Mouse (Mus musculus) layer of hippocampus, adult 9-11 months (tissue): ENCODE results near the gene Phykpl.
"Not testable (repeated sequence)": the region's sequence is repeated elsewhere in the genome, so short reads cannot be mapped to it uniquely, and the experiment has no call there.

Source experiments
- DNase-seq: peaks from one replicate; pipeline ENCODE4 v3.0.0; 2022

Phykpl gene

DNA sequence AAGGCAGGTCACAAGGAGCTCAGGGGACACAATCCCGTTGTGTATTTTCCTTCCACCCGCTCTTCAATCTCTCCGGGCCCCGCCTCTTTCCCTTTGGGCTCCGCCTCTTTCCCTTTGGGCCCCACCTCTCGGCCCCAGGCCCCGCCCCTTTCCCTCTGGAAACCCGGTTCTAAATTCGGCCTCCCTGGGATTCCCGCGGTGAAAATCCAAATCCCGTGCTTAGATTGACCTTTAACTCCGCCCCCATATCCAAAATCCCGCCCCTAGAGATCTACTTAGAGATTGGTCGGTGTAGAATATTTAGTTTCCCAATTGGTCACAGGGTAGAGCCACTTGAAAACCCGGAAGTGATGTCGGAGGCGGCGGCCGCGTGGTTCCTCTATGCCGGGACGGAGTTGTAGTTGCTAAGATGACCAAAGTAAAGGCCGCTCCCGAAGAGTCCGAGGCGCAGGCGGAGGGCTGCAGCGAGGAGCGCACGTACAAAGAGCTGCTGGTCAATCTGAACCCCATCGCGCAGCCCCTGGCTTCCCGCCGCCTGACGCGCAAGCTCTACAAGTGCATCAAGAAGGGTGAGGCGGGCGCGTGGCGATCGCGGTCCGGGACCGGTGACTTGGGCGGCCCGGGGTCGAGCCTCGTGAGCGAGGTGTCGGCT, 35.0 kb downstream of the Phykpl start, which contains the start of gene Nhp2:
Gene Nhp2 (plus strand): TSS at position 327 of the 652 bp plus-strand sequence.
- DNase-seq = peak; percentile 97

DNA sequence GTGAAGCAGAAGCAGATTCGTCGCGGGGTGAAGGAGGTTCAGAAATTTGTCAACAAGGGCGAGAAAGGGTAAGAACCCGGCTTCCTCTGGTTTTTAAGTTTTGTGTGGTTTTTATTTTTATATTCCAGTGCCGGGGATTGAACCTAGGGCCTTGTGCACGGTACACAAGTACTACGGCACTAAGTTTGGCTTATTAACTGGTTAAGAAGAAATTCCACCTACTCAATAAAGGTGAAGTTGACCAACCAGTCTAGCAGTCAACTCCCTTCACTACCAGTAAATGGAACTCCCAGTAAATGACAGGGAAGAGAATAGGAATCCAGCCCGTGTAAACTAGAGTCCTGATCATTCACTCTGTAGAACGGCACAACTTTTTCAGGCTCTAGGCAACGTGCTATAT, 35.5 kb downstream of the Phykpl start:
- DNase-seq = no peak

DNA sequence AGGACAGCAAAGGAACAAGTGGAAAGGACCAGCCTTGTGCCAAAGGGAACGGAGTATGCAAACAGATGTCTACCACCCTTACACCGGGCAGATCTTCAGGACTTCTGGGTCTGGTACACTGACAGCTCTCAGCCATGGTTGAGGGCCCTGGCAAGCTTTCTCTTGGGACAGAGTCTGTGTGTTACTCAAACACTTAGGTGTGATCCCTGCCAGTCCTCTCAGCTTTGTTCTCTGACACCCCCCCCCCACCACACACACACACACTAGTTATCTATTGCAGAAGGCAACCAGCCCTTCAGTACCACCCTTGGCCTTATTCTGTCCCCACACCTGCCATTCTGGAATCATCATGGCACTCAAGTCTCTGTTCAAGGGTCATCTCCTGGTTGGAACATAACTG, 37.2 kb downstream of the Phykpl start:
- DNase-seq = no peak

DNA sequence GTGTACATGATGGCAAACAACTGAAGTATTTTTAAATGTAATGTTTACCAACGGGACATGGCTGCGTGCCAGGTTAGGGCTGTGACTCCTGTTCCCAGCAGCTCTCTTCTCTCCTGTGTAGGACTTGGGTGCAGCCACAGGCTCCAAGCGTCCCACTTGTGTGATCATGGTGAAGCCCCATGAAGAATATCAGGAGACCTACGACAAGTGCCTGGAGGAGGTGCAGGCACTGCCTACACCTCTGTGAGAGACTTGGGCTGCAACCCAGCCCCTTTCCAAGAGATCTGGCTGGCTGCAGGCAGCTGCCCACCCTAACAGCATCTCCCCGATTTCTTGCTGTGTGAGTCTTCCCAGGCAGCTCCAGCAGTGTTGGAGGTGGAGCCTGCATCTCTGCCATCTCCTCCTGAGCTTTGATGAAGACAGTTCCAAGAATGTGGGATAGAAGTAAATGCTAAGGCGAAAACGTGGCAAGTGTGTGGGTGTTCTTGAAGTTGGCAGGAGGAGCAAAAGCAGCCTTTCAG, 38.5 kb downstream of the Phykpl start:
- DNase-seq = peak; percentile 79

DNA sequence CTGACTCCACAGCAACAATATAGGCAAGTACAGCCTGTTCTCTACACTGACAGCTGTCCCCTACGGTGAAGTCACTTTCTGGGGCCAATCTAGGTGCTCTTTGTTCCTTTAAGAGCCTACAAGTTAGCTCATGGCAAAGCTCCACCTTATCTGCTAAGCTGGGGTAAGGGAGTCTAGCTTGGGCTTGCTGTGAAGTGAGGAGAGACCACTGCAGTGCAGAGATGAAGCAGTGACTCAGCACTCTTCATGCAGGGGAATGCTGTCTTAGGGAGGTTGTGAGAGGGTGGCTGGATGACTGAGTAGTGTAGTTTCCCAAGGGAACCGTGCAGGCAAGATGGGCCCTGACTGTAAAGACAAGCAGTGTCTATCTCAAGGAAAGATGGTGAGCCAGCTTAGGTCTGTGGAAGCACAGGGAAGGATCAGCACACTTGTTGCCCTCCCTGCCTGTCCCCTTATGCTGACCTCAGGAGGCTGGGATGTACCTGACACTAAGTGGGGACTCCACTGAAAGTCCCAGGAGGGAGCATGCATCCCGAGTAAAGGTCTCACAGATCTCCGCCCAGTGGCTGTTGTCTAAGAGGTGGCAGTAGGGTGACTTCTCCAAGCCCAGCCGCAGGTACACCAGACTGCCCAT, 40.7 kb downstream of the Phykpl start:
- DNase-seq = no peak

DNA sequence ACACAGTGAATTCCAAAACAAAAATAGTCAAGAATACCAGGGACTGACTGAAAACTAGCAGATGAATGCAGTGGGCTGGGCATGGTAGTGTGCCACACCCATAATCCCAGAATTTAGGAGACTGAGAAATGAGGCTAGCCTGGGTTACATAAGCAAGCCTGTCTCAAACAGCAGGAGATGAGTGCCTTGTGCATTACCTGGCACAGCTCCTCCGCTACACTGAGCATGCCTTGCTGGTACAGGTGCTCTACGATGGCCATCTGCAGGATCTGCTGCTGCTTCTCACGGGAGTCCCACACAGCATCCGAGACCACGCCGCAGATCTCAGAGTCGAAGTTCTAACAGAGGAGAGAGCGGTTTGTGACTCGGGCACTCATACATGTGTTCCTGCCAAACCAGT, 42.9 kb downstream of the Phykpl start:
- peak; percentile 78 for DNase-seq

DNA sequence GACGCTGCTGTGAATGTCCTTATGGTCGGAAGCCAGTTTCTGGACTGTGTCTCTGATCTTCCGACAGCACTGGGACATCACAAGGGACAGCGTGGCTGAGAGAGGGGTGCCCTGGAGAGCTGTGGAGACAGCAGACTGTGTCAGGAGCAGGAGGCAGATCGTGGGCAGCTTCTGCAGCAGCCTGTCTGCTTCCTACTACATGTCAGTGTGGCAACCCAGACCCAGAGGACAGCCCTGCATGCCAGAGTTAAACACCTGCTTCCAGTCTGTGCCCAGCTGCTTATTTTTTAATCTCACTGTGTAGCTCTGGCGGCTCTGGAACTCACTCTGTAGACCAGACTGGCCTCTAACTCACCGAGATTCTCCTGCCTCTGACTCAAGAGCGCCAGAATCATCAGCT, 43.4 kb downstream of the Phykpl start:
- DNase-seq = peak; percentile 69

DNA sequence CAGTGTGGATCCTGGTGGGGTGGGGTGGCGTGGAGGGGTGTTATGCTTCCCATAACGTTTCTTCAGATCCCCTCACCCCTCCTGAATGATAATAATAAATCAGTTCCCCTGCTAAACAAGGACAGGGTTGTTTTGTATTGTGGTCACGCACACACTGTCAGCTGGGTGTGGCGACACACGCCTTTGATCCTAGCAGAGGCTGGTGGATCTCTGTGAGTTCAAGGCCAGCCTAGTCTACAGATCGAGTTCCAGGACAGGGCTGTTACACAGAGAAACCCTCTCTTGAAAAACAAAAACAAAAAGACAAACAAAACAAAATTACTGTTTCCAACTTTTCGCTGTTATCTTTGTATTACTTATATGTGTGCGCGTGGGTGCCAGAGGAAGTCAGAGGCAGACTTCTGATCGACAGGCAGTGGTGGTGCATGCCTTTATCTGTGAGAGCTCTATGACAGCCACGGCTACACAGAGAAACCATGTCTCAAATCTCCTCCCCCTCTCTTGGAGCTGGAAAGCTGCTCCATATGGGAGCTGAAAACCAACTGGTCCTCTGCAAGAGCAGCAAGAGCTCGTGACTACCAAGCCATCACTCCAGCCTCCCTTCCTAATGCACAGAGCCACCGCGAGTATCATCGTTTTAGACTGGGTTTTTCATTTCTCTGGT, 45.2 kb downstream of the Phykpl start:
- peak; percentile 87 for DNase-seq

DNA sequence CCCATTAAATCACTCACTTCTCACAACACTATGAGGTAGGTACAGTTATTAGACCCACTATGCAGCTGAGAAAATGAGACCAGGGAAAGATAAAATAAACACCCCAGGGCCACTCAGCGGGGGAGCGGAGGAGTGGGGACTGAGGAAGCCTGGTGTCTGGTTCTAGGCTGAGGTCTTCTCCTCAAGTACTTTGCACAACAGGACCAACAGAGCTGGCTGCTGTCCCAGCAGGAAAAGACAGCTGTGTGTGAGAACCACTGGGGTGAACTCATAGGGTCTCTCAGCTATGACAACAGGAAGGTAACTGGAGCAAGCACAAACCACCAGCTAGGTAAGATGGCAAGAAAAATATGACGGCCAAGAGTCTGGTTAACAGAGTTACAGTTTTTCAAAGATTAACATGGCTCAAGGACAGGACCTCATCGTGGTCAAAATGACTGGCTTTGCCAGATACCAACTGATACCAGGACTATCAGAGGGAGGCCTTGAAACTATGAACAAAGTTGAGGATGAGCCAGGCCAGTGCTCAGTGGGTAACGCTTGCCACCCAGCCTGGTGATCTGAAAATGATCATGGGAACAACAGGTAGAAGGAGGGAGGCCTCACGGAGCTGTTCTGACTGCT, 47.7 kb downstream of the Phykpl start:
- no peak for DNase-seq

DNA sequence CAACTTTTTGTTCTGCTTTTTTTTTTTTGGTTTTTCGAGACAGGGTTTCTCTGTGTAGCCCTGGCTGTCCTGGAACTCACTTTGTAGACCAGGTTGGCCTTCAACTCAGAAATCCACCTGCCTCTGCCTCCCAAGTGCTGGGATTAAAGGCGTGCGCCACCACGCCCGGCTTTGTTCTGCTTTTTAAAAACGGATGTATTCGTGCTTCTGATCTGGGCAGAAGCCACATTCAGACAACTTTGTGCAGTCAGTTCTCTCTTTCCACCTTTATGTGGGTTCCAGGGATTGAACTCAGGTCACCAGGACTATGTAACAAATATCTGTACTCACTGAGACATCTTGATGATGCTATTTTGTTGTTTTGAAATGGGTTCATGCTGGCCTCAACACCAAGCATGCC, 48.6 kb downstream of the Phykpl start:
- DNase-seq = not testable (repeated sequence)

DNA sequence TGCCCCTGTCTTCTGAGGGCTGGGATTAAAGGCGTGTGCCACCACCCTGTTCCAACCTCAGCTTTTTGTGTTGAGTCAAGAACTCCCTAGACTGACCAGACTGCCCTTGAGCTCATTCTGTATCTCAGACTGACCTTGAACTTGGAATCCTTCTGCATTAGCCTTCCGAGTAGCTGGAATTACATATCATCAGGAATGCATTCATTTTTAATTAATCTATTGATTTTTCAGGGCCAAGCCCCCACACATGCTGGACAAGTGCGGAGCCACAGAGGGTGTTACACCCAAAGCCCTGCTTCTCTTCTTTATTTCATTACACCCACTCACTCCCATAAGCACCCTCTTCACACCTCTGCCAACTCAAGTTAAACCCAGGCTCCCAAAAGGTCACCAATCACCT, 49.2 kb downstream of the Phykpl start:
- no peak for DNase-seq

DNA sequence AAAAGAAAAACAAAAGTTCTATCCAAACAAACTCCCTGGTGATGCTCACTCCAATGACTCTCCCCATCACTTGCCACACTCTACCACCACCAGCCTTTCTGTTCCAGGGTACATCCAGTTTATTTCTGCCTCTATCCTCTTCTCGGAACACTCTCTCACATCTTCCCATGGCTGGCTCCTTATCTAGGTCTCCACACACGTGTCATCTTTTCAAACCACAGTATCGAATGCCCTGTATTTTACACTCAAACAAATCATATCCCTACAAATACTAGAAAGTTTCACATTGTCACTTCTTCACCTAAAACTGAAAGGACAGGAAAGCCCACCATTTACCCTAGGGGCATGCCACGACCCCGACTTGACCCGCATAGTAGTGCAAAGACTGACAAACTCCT, 50.6 kb downstream of the Phykpl start:
- DNase-seq = no peak

DNA sequence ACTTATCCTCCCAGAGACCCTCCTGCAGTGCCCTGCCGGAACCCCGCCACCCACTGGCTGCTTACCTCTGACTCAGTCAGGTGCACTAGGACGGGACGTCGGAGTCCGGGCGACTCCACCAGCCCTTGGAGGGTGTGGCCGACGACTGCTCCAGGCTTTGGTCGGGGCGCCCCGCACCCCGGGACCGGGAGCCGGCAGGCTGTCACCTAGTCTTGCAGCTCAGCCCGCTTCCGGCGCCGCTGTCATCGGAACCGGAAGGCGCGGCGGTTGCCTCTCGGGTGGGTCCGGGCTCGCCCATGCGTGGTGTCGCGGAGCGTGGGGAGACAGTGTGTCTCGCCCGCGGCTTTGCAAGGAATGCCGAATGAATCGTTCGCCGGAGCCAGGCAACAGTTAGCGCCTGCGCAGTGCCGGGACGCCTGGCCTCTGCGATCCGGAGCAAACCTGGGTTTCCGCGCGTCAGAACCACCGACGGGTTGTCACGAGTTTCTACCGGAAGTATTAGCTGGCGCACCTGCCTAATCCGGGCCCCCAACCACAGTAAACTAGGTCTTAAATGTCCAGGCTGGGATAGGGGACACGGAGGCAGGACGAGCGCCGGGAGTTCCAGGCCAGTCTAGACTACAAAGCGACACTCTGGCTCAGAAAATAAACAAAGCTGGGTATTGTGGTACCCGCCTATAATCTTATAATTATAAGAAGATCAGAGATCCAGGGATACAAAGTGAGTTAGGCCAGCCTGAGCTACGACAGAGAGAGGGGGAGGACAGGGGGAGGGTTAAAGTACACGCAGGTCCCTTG, 51.2 kb downstream of the Phykpl start, which contains the start of gene Rmnd5b:
Gene Rmnd5b (minus strand): TSS at position 372 of the 798 bp plus-strand sequence.
- DNase-seq = peak; percentile 95

DNA sequence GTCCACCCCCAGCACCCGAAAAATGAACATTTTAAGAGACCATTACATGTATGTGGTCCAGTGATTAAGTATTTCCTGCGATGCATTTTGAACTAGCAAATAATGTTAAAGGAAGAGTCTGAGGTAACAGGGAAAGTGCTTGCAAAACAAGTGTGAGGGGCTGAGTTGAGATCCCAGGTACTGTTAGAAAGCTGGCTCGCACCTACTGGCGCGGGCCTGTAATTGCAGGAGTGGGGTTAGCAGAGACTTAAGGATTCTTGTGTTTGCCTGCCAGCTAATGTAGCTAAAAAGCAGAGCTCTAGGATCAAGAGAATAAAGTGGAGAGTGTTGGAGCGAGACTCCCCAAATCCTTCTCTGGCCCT, 51.7 kb downstream of the Phykpl start:
- no peak for DNase-seq

DNA sequence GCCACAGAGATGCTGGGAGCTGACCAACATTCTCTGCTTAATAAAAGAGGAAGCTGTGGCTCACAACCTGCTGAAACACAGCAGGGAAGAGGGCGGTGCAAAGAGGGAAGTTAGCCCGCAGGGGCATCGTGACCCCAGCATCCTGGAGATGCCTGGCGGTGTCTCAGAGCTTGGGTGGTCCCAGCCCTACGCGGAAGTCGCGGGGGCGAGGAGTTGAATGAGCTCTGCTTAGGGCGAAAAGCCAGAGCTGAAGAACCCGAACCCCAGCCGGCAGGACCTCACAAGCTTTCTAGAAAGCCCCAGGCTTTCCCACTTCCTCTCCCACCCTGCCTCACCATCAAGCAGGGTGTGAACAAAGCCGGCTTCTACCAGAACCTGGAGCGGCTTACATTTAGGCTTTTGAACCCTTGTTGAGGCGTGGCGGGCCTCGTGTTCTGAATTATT, 53.4 kb downstream of the Phykpl start:
- DNase-seq = no peak

DNA sequence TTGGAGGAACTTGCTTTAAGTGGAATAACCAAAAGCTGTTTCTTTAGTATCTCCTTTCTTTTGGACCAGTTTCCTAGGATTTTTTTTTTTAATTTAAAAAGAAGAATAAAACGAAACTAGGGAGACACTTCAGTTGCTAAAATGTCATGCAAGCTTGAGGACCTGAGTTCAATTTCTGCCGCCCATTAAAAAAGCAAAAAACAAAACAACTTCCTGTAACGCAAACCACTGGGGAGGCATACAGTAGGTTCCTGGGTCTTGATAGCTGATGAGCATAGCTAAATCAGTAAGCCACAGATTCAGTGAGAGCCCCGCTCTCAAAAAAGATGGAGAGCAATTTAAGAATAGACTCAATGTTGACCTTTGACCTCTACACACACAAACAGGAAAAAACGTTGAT, 53.9 kb downstream of the Phykpl start:
- no peak for DNase-seq

DNA sequence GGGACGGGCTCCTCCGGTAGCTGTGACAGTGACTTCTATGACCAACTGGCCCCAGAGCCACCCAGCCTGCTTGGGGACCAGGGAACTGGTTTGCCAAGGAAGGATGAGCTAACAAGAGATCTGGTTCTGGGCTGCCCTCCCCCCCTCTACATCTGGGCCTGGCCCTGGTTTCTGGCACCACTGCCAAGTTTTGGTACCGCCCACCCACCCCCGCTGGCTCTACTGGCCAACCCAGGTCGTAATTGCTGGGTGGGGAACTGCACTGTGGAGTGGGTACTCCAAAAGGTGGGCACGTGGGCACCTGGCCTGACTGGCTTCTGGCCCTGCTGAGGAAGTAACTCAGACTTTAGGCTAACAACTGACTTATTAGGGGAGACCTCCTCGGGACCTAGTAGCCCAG, 56.2 kb downstream of the Phykpl start:
- DNase-seq = no peak

DNA sequence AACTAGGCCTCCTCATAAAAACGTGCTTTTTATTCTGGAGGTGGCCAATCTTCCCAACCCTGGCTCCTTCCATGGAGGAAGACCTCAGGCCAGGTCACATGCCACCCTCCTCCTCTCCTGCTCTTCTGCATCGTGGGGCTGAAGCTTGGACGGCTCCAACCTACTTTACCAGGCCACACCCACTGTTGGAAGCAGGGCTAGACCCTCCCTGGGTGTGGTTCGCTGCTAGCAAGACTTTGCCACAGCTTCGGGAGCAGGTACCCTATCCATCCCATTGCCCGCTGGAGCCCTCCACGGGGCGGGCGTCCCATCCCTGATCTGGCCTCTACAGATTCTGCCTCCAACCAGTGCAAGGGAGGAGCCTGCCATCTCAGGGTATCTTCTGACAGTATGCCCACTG, 58.6 kb downstream of the Phykpl start:
- no peak for DNase-seq

DNA sequence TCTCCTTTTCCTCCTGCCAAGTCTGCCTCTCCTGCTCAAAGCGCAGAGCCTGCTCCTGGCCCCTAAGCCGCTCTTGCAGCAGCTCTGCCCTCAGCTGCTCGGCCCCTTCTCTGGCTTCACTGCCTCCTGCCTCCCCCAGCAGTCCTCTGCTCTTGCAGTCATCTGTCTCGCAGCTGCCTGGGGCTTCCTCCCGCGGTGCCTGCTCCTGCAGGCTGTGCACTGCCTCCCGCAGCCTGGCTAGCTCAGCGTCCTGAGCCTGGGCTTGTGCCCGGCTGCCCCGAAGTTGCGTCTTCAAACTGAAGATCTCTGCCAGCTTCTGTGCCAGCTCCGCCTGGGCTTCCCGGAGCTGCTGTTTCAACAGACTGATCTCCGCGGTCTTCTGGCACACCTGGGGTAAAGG, 59.2 kb downstream of the Phykpl start:
- DNase-seq = no peak

DNA sequence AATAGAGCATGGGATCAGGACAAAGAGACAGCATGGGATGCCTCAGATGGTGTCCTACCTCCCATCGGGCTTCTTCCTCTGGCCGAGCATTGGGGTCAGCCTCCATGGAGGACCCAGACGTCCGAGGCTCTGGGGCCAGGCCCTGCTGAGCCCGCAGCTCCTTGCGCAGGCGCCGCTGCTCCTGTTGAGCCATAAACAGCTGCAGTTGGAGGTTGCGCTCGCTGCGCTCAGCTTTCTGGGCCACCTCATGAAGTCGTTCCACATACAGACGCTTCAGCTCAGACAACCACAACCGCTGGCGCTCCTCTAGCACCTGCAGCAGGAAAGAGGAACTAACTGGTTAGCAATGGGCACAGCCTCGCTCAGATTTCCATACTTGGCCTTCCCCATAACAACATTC, 59.7 kb downstream of the Phykpl start:
- DNase-seq = no peak

DNA sequence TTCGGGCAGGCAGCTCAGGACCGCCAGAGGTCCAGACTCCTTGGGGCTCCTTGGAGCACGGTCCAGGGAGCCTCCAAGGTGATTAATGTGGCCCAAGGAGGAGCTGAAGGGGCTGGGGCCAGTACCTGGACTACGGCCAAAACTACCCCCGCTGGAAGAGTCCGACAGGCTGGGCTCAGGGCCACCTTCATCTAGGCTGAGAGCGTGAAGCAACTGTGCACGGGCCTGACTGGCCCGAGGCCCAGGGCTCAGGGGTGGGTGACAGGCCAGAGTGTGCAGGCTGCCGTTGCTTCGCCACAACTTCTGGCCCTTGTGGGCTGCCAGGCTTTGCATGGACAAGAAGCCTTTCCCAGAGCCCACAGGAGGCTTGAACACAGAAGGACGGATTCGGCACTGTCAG, 60.7 kb downstream of the Phykpl start:
- DNase-seq = no peak

DNA sequence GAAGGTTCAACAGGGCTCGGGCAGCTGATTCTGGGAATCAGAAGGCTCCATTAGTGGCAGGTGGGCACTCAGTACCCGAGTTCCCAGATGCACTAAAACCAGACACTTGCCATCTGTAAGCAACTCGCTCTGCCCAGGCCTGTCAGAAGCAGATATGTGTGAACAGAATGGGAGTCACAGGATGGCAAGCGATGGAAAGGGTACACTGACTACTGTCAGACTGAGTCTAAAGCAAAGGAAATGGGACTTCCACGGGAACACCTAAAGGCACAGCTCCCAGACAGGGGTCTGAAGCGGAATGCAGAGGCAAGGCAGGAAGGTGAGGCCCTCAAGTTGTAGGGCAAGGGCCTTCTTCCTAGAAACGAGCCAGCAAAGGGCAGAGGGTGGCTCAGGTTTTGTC, 61.7 kb downstream of the Phykpl start:
- no peak for DNase-seq
